Mouse (Mus musculus) limb, embryonic 14.5 days (tissue): Measurements from ENCODE around the gene Tmem121. TPM values are rescaled to one million over a fixed set of nuclear protein-coding genes. Genes with fewer than 3 reads are reported as not detected.

ENCODE experiments used
- ATAC-seq: fragments of 200-750 bp; cut with Nextera tagmentation; 2 replicates; pipeline ENCODE4 v1.8.0; 2017; ENCODE audit warnings: low read depth, moderate number of reproducible peaks, moderate TSS enrichment; ENCODE audit not compliant: low FRiP score
- DNase-seq: peaks from one replicate; pipeline ENCODE4 v3.0.0-alpha.2; 2015; ENCODE audit warnings: low spot score
- H3K27ac ChIP-seq: fragments of 300-500 bp; sonication (generic); replicated peaks from 2 replicates; pipeline ENCODE4 v1.5.1; 2014; ENCODE audit warnings: low read depth, mild to moderate bottlenecking, low read length, moderate library complexity, mixed read lengths
- H3K27me3 ChIP-seq: fragments of 300-500 bp; sonication (generic); 2 replicates; pipeline ENCODE4 v1.6.1; 2014; ENCODE audit warnings: low read length, mixed read lengths; ENCODE audit not compliant: control insufficient read depth, insufficient read depth
- H3K36me3 ChIP-seq: fragments of 300-500 bp; sonication (generic); 2 replicates; pipeline ENCODE4 v1.6.1; 2014; ENCODE audit warnings: mild to moderate bottlenecking, low read length, moderate library complexity, mixed read lengths; ENCODE audit not compliant: control insufficient read depth, insufficient read depth
- H3K4me1 ChIP-seq: fragments of 300-500 bp; sonication (generic); 2 replicates; pipeline ENCODE4 v1.6.1; 2014; ENCODE audit warnings: antibody characterized with exemption, low read length, mixed read lengths; ENCODE audit not compliant: control insufficient read depth, insufficient read depth
- H3K4me2 ChIP-seq: fragments of 300-500 bp; sonication (generic); replicated peaks from 2 replicates; pipeline ENCODE4 v1.6.1; 2014; ENCODE audit warnings: low read depth, mild to moderate bottlenecking, low read length, moderate library complexity; ENCODE audit not compliant: severe bottlenecking
- H3K4me3 ChIP-seq: fragments of 300-500 bp; sonication (generic); replicated peaks from 2 replicates; pipeline ENCODE4 v1.5.1; 2014; ENCODE audit warnings: low read length
- H3K9ac ChIP-seq: fragments of 300-500 bp; sonication (generic); 2 replicates; pipeline ENCODE4 v1.6.1; 2014; ENCODE audit warnings: mild to moderate bottlenecking, low read depth, low read length, moderate library complexity; ENCODE audit not compliant: severe bottlenecking
- H3K9me3 ChIP-seq: fragments of 300-500 bp; sonication (generic); 2 replicates; pipeline ENCODE4 v1.6.1; 2016; ENCODE audit warnings: low read length; ENCODE audit not compliant: control insufficient read depth
- POLR2A ChIP-seq: fragments of 200-500 bp; IDR thresholded peaks from 2 replicates; pipeline ENCODE4 v1.8.0; 2012; ENCODE audit warnings: inconsistent platforms, mild to moderate bottlenecking, moderate library complexity, borderline replicate concordance; ENCODE audit not compliant: insufficient read depth, insufficient read length; ENCODE audit errors: extremely low read depth
- WGBS: fragments of 180-500 bp; shearing (Covaris S2); extraction: QIAGEN DNeasy Blood & Tissue Kit; methylation state at CpG from one replicate; pipeline ENCODE4 v1.1.7; 2014; 5-methylcytosine and 5-hydroxymethylcytosine counted together
- polyA plus RNA-seq, 2 experiments: library from polyadenylated mRNA; depleted of rRNA in 1 of 2; stranded (reverse) in 1 of 2; unstranded in 1 of 2; fragments of >200 nt; fragmentation: Nextera tagmentation in 1 of 2; extraction: Ambion mirVana in 1 of 2; gene quantifications; 2 replicates each; pipeline versions ENCODE4 v1.2.1 to v1.2.3; 2012 to 2014

The Tmem121 gene
- polyA plus RNA-seq, 2 experiments = 10.1 to 29.6 TPM

DNA sequence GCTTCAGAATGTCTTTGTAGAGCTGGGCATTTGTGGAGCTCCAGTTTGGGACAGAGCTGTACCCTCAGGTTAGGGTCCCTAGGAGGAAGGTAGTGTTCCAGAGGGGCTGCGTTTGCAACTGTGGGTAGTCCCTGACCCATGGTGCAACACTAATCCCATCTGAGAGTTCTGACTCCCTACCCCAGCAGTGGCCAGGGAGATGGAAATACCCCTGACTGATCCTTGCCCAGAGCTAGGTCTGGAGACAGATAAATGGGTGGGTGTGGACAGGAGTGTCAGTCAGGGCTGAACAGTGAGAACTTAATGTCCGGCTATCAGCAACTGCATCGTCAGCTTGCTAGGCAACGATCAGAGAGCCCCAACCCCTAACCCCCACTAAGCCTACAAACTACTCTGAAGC lies 35.1 kb upstream of the Tmem121 start:
- 86% methylated on average over 4 of the region's 4 CpGs for WGBS
- no peak for TF ChIP-seq POLR2A
- H3K27me3 ChIP-seq = peaks cover 18% of the 10 kb centered on the region; the same call in 1 of the 2 replicates
- H3K9me3 ChIP-seq = no peaks in the 10 kb centered on the region
- peaks cover 16% of the 10 kb centered on the region for H3K4me1 ChIP-seq
- DNase-seq (no peak), ATAC-seq (no peak)
- H3K4me2 ChIP-seq = no peak overlapping the region
- H3K27ac ChIP-seq = no peak overlapping the region
- H3K36me3 ChIP-seq = no peaks in the 10 kb centered on the region
- H3K4me3 ChIP-seq = no peak overlapping the region
- no peak overlapping the region for H3K9ac ChIP-seq

DNA sequence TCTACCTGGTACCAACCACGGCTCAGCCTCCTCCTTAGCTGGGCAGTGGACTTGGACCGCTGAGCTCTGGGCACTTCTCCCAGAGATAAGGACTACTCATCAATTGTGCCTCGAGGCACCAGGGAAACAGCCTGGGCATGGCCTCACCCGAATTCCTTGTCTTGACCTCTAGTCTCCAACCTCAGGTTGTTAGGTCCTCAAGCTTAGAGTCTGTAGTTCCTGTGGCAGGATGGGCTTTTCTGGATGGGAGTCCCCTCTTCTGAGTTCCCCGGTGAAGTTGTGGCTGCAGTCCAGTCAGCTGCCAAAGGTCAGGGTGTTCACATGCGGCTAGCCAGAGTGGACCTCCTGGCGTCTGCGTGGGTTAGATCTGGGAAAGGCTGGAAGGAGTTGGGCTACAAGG lies 34.7 kb upstream of the Tmem121 start:
- no peak for TF ChIP-seq POLR2A
- H3K4me3 ChIP-seq = 0 out of 2 replicates have a peak overlapping the region, but pooled peaks have one; percentile 53

DNA sequence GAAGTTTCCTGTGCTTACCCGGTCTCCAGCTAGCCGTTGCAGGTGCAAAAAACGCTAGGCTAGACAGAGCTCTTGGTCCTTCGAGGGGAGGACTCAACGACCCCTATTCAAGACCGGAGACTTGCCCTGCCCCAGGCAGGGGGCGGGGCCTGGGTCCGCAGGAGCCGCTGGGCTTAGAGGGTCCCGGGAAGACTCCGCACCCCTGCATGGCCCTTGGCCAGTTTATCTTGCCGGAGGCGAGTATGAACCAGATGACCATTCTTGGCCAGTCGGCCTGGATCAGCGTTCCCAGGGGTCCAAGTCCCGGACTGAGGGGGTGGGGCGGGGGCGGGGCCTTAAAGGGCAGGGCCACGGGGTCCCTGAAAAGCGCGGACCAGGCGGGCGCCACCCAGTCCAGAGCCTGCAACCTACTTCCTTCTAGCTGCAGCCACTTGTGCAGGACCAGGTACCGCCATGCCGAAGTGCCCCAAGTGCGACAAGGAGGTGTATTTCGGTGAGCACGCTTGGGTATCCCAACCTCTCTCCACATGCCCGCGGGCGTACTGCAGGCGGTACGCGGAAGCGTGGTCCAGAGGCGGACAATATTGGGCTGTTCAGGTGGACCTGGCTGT lies 34.0 kb upstream of the Tmem121 start:
- Histone ChIP-seq H3K9ac (peak overlapping the region; percentile 56), H3K36me3 (no peaks in the 10 kb centered on the region), H3K27ac (no peak overlapping the region), H3K4me3 (peak overlapping the region; percentile 53), H3K27me3 (peaks cover 9% of the 10 kb centered on the region; the same call in 1 of the 2 replicates), H3K4me1 (peaks cover 16% of the 10 kb centered on the region), H3K4me2 (peak overlapping the region; percentile 89), H3K9me3 (no peaks in the 10 kb centered on the region)
- ATAC-seq = no peak
- no peak for TF ChIP-seq POLR2A
- WGBS = under 1% methylated on average over 31 of the region's 36 CpGs
- DNase-seq = no peak

More for the DNA sequence above, 34.7 kb upstream of the Tmem121 start:
- Histone ChIP-seq H3K9ac (no peak overlapping the region), H3K4me2 (peak overlapping the region; percentile 89; the same call in 1 of the 2 replicates), H3K27ac (no peak overlapping the region), H3K9me3 (no peaks in the 10 kb centered on the region), H3K4me1 (peaks cover 16% of the 10 kb centered on the region), H3K27me3 (peaks cover 15% of the 10 kb centered on the region; the same call in 1 of the 2 replicates), H3K36me3 (no peaks in the 10 kb centered on the region)
- no peak for ATAC-seq
- 74% methylated on average over 8 of the region's 8 CpGs for WGBS
- no peak for DNase-seq

DNA sequence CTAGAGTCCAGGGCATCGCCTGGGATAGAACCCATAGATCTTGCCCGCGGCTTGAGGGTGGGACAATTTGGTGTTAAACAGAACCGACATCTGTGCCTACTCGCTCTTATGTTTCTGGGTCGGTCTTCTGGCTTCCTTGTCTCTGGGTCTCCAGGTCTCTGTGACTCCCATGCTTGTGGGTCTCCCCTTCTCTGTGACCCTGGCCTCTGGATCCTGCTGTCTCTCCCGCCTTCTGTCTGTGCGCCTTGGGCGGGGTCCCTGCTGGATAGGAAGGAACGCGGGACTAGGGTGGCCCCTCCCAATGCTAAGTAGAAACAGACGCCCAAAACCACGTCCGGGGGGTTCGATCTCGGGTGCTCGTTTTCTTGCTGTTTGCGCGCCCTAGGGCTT lies 33.5 kb upstream of the Tmem121 start:
- Histone ChIP-seq H3K4me1 (peaks cover 19% of the 10 kb centered on the region), H3K27ac (no peak overlapping the region), H3K4me2 (peak overlapping the region; percentile 89), H3K36me3 (no peaks in the 10 kb centered on the region), H3K4me3 (peak overlapping the region; percentile 53), H3K9me3 (no peaks in the 10 kb centered on the region), H3K9ac (peak overlapping the region; percentile 56), H3K27me3 (peaks cover 5% of the 10 kb centered on the region; the same call in 1 of the 2 replicates)
- 13% methylated on average over 19 of the region's 19 CpGs for WGBS
- ATAC-seq = no peak
- no peak for DNase-seq
- TF ChIP-seq POLR2A = no peak

GRCm38 (mm10) chr12:113152991-113153525 lies 32.7 kb upstream of the Tmem121 start:
- H3K9ac ChIP-seq = no peak overlapping the region
- H3K4me1 ChIP-seq = peaks cover 19% of the 10 kb centered on the region
- ATAC-seq = no peak
- no peak for DNase-seq
- peaks cover 5% of the 10 kb centered on the region; the same call in 1 of the 2 replicates for H3K27me3 ChIP-seq
- 77% methylated on average over 6 of the region's 6 CpGs for WGBS
- no peak overlapping the region for H3K27ac ChIP-seq
- no peaks in the 10 kb centered on the region for H3K9me3 ChIP-seq
- H3K4me3 ChIP-seq = no peak overlapping the region
- no peak overlapping the region for H3K4me2 ChIP-seq
- no peaks in the 10 kb centered on the region for H3K36me3 ChIP-seq
- no peak for TF ChIP-seq POLR2A
